Mouse (Mus musculus) hindbrain, embryonic 12.5 days (tissue): Measurements from ENCODE around the gene Heg1. TPM values are rescaled to one million over a fixed set of nuclear protein-coding genes. Genes with fewer than 3 reads are reported as not detected.

Experiments used
- ATAC-seq: fragments of 200-750 bp; cut with Nextera tagmentation; 2 replicates; pipeline ENCODE4 v1.8.0; 2017; ENCODE audit warnings: moderate TSS enrichment; ENCODE audit not compliant: low FRiP score
- H3K27ac ChIP-seq: fragments of 300-500 bp; sonication (generic); 2 replicates; pipeline ENCODE4 v1.5.1; 2016; ENCODE audit warnings: mild to moderate bottlenecking
- H3K27me3 ChIP-seq: fragments of 300-500 bp; sonication (generic); 2 replicates; pipeline ENCODE4 v1.6.1; 2016; ENCODE audit warnings: mild to moderate bottlenecking
- H3K36me3 ChIP-seq: fragments of 300-500 bp; sonication (generic); 2 replicates; pipeline ENCODE4 v1.6.1; 2016; ENCODE audit warnings: mild to moderate bottlenecking
- H3K4me1 ChIP-seq: fragments of 300-500 bp; sonication (generic); 2 replicates; pipeline ENCODE4 v1.6.1; 2016
- H3K4me2 ChIP-seq: fragments of 300-500 bp; sonication (generic); replicated peaks from 2 replicates; pipeline ENCODE4 v1.6.1; 2016; ENCODE audit warnings: mild to moderate bottlenecking
- H3K4me3 ChIP-seq: fragments of 300-500 bp; sonication (generic); 2 replicates; pipeline ENCODE4 v1.5.1; 2016; ENCODE audit warnings: mild to moderate bottlenecking
- H3K9ac ChIP-seq: fragments of 300-500 bp; sonication (generic); 2 replicates; pipeline ENCODE4 v1.6.1; 2016; ENCODE audit warnings: mild to moderate bottlenecking, moderate library complexity
- H3K9me3 ChIP-seq: fragments of 300-500 bp; sonication (generic); replicated peaks from 2 replicates; pipeline ENCODE4 v1.6.1; 2016; ENCODE audit warnings: mild to moderate bottlenecking
- WGBS: fragments of 180-500 bp; shearing (Covaris S2); methylation state at CpG from one replicate; pipeline ENCODE4 v1.1.7; 2016; 5-methylcytosine and 5-hydroxymethylcytosine counted together
- polyA plus RNA-seq: library from polyadenylated mRNA; unstranded; fragments of >200 nt; fragmentation: Nextera tagmentation; extraction: Ambion mirVana; gene quantifications from 2 replicates; pipeline ENCODE4 v1.2.1, GENCODE M21; 2016

Heg1 gene
- polyA plus RNA-seq, 1 experiment from 2014 or later = 21.3 TPM

DNA sequence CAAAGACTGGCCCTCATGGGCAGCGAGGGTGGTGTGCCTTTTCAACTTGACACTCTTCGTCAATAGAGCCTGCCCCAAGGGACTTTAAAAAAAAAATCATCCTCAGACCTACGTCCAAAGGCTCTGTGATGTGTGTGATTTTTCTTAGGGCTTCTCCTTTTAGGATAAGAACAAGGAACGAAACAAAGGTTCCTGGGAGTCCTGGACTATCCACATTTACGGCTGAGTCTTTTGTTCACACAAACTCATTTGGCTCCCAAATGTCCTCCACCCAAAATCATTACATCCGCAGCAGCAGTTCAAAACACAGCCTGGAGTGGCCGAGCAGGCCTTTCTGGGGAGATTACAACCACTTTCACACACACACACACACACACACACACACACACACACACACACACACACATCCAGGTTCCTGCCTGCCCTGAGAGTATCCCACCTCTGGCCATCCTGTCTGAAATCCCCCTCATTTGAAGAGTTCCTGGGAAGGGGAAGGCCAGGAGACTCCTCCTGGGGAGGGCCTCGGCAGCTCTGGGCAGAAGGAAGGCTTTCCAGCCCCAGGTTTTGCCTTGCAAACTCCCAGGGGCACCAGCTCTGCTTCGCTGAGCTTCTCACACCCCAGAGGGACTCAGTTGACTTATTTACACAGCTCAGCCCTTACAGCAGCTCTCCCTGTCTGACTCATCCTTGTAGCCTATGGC lies 13.6 kb downstream of the Heg1 start:
- H3K9me3 ChIP-seq = no peaks in the 10 kb centered on the region
- H3K4me1 ChIP-seq = peaks cover 33% of the 10 kb centered on the region
- 42% methylated on average over 9 of the region's 9 CpGs for WGBS
- H3K27ac ChIP-seq = peak overlapping the region; percentile 62; the same call in 1 of the 2 replicates
- H3K27me3 ChIP-seq = no peaks in the 10 kb centered on the region
- H3K9ac ChIP-seq = no peak overlapping the region; the same call in 1 of the 2 replicates
- H3K36me3 ChIP-seq = no peaks in the 10 kb centered on the region
- H3K4me3 ChIP-seq = no peak overlapping the region
- no peak overlapping the region for H3K4me2 ChIP-seq
- ATAC-seq = no peak

DNA sequence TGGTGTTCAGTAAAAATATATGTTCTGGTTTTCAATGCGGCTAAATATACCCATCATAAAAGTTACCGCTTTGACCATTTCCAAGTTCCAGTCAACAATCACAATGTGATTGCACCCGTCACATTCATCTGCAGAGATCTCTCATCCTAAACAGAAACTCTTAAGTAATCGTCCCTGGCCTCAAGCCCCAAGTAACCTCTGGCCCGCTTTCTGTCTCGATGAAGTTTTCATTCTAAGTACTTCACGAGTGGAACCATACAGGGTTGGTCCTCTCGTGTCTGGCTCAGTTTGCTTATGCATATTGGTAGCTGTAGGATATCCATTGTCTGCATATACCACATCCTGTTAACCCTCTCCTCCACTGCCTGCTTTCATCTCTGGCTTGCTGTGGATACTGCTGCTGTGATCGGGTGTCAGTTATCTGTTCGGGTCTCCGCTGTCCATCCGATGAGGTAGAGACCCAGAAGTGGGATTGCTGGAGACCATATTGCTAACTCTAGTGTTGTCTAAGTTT lies 14.2 kb downstream of the Heg1 start:
- no peak for ATAC-seq
- 68% methylated on average over 12 of the region's 12 CpGs for WGBS

DNA sequence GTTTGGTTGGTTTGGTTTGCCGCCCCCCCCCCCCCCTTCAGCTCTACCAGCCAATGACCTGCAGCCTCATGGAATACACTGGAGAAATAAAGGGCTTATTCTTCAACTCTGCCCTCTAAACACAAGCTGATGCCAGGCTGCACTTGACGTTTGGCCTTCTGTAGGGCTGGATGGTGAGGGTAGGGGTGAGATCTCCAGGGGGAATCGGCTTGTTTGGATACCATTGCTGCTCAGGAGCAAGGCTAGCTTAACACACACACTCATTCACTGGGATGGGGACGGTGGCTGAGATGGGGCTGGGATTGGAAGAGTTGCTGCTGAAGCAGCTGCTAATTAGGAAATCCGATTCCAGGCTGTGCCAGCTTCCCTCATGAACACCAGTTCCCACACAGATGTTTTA lies 16.4 kb downstream of the Heg1 start:
- H3K27ac ChIP-seq = no peak overlapping the region
- H3K4me2 ChIP-seq = no peak overlapping the region
- no peak overlapping the region for H3K9ac ChIP-seq
- no peak overlapping the region for H3K4me3 ChIP-seq
- no peaks in the 10 kb centered on the region for H3K9me3 ChIP-seq
- no peaks in the 10 kb centered on the region for H3K27me3 ChIP-seq
- 67% methylated on average over 5 of the region's 5 CpGs for WGBS
- no peak for ATAC-seq
- no peaks in the 10 kb centered on the region for H3K36me3 ChIP-seq
- peaks cover 47% of the 10 kb centered on the region for H3K4me1 ChIP-seq

More for the DNA sequence above, 14.2 kb downstream of the Heg1 start:
- Histone ChIP-seq H3K4me1 (peaks cover 35% of the 10 kb centered on the region), H3K9me3 (no peaks in the 10 kb centered on the region), H3K27me3 (no peaks in the 10 kb centered on the region), H3K27ac (0 out of 2 replicates have a peak overlapping the region, but pooled peaks have one; percentile 62), H3K36me3 (no peaks in the 10 kb centered on the region), H3K9ac (no peak overlapping the region), H3K4me3 (no peak overlapping the region), H3K4me2 (no peak overlapping the region)

DNA sequence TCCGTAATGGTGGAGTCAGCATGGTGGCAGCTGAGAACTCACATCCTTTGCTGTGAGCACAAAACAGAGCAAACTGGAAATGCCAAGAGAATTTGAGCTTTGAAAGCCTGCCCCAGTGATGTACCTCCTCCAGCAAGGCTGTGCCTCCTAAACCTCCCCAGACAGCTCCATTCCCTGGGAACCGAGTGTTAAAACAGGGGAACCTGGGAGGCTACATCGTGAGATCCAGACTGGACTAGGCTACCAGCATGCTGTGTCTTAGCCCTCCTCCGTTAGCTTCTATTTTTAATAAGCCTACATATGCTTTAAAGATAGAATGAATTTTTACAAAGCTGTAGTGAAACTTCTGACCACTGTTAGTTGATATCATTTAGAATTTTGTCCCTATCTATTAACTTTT lies 17.7 kb downstream of the Heg1 start:
- WGBS = 90% methylated on average over 4 of the region's 4 CpGs

DNA sequence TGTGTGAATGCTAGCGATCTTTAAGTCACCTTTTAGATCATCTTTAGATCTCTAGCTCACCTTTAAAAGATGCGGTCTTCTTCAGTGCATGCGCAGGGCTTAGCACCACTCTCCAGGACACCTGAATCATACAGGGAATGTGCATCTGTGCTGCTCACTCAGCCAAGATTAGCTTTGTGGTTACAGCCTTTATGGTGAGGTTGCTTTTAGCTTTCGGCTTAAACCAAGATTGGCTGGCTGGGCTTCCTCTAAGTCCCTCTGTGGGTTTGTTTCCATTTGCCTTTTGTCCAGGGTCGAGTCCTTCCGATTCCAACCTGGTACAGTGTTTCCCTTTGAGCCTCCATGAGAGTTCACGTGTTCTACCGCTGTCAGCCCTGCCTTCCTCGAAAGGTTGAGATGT lies 20.1 kb downstream of the Heg1 start:
- H3K36me3 ChIP-seq = no peaks in the 10 kb centered on the region
- no peak overlapping the region for H3K4me3 ChIP-seq
- ATAC-seq = no peak
- peaks cover 23% of the 10 kb centered on the region for H3K4me1 ChIP-seq
- H3K27ac ChIP-seq = no peak overlapping the region
- H3K4me2 ChIP-seq = no peak overlapping the region
- H3K27me3 ChIP-seq = no peaks in the 10 kb centered on the region
- H3K9me3 ChIP-seq = no peaks in the 10 kb centered on the region
- WGBS = 83% methylated on average over 9 of the region's 9 CpGs
- H3K9ac ChIP-seq = no peak overlapping the region

More for the DNA sequence above, 17.7 kb downstream of the Heg1 start:
- H3K4me2 ChIP-seq = no peak overlapping the region
- H3K4me1 ChIP-seq = peaks cover 41% of the 10 kb centered on the region
- no peak for ATAC-seq
- H3K36me3 ChIP-seq = no peaks in the 10 kb centered on the region
- no peak overlapping the region for H3K27ac ChIP-seq
- H3K27me3 ChIP-seq = no peaks in the 10 kb centered on the region
- H3K4me3 ChIP-seq = no peak overlapping the region
- H3K9me3 ChIP-seq = no peaks in the 10 kb centered on the region
- H3K9ac ChIP-seq = no peak overlapping the region

DNA sequence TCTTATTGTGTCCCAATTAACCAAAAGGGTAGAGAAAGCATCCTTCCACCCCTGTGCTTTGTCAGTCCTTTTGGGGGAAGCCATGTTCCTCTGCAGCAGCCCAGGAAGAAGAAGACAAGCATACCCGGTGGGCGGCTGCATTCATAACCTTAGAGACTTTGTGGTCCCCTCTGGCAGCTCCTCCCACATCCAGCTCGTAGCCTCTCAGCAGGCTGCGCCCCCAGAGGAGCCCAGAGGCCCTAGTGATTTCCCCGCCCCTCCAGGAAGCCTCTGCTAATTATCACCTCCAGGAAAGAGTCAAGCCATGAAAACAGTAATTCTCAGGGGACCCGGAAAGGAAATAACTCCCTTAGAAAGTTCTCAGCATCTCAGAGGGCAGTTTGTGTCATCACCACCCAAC lies 21.1 kb downstream of the Heg1 start:
- Histone ChIP-seq H3K27ac (no peak overlapping the region), H3K27me3 (no peaks in the 10 kb centered on the region), H3K9me3 (no peaks in the 10 kb centered on the region), H3K4me1 (peaks cover 23% of the 10 kb centered on the region), H3K9ac (no peak overlapping the region), H3K4me2 (no peak overlapping the region), H3K36me3 (no peaks in the 10 kb centered on the region), H3K4me3 (no peak overlapping the region)
- ATAC-seq = no peak
- 24% methylated on average over 6 of the region's 6 CpGs for WGBS

DNA sequence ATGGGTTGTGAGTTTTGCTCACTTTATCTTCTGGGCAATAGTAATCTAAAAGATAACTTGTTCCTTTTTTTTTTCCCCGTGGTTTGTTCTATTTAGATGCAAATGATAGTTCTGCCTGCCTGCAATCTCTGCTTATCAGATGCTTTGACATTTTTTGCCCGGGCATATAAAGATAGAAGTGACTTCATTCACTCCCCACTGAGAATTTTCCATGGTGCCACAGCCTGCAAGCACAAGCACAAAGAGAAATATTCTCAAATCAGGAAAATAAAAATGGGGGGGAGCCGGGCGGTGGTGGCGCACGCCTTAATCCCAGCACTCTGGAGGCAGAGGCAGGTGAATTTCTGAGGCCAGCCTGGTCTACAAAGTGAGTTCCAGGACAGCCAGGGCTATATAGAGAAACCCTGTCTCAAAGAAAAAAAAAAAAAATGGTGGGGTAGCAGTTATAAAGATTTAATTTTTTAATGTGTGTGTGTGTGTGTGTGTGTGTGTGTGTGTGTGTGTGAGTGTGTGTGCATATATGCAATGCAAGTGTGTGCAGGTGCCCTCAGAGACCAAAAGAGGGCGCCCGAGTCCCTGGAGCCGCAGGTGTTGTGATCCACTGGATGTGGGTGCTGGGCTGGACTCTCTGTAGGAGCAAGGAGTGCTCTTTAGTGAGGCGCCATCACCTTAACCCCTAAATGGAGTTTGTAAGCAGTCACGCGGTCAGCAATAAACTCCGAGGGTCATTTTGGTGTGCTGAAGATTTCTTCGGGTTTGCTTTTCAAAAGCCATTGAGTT lies 22.1 kb downstream of the Heg1 start:
- H3K27ac ChIP-seq = no peak overlapping the region
- no peak overlapping the region for H3K9ac ChIP-seq
- H3K4me3 ChIP-seq = no peak overlapping the region
- ATAC-seq = no peak
- H3K4me1 ChIP-seq = peaks cover 16% of the 10 kb centered on the region
- no peaks in the 10 kb centered on the region for H3K27me3 ChIP-seq
- WGBS = 93% methylated on average over 14 of the region's 14 CpGs
- no peaks in the 10 kb centered on the region for H3K36me3 ChIP-seq
- H3K9me3 ChIP-seq = no peaks in the 10 kb centered on the region
- no peak overlapping the region for H3K4me2 ChIP-seq

DNA sequence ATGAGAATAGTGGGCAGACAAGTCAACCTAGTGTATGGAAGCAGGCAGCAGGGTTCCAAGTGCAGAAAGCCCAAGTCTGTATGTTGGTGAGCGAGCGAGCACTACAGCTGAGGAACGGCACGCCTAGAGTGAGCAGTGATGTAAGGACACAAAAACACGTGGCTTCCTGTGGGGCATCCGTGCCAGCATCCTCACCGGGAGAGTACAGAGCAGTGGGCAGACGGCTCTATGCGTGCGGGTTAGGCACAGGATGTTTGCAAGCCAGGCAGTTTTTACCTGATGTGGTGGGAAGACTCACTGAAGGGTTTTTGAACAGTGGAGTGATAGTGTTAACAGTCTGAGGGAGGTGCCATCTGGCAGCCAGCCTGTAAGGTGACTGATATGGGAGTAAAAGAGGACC lies 23.9 kb downstream of the Heg1 start:
- peaks cover 15% of the 10 kb centered on the region for H3K4me1 ChIP-seq
- no peak for ATAC-seq
- no peak overlapping the region for H3K9ac ChIP-seq
- WGBS = 93% methylated on average over 10 of the region's 10 CpGs
- no peak overlapping the region for H3K4me3 ChIP-seq
- H3K27me3 ChIP-seq = no peaks in the 10 kb centered on the region
- H3K9me3 ChIP-seq = no peaks in the 10 kb centered on the region
- H3K27ac ChIP-seq = no peak overlapping the region
- no peak overlapping the region for H3K4me2 ChIP-seq
- H3K36me3 ChIP-seq = peaks cover 4% of the 10 kb centered on the region; the same call in 1 of the 2 replicates

DNA sequence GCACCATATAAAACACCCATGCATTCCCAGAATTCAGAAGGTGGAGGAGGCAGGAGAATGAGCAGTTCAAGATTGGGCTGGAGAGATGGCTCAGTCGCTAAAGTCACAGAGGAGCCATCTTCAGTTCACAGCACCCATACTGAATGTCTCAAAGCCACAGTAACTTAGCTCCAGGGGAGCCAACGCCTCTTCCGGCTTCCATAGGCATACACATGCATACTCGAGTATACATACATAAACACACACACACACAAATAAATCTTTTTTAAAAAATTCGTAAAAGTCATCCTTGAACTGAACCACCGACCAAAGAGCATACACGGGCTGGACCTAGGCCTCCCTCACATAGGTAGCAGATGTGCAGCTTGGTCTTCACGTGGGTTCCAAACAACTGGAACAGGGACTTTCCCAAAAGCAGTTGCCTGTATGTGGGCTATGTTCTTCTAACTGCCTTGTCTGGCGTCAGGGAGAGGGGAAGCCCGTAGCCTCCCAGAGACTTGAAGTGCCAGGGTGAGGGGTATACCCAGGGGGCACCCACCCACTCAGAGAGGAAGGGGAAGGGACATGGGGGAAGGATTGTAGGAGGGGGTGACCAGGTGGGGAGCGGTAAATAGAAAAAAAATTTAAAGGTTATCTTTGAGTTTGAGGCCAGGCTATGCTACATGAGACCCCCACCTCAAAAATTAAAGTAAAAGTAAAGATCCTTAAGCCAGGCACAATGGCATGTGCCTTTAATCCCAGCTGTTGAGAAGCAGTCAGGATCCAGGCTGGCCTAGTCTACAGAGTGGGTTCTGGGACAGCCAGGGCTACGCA lies 24.6 kb downstream of the Heg1 start:
- Histone ChIP-seq H3K4me3 (no peak overlapping the region), H3K36me3 (peaks cover 4% of the 10 kb centered on the region; the same call in 1 of the 2 replicates), H3K27ac (no peak overlapping the region), H3K9ac (no peak overlapping the region), H3K4me1 (peaks cover 12% of the 10 kb centered on the region), H3K27me3 (no peaks in the 10 kb centered on the region), H3K4me2 (no peak overlapping the region), H3K9me3 (no peaks in the 10 kb centered on the region)
- ATAC-seq = no peak
- WGBS = 92% methylated on average over 12 of the region's 12 CpGs

DNA sequence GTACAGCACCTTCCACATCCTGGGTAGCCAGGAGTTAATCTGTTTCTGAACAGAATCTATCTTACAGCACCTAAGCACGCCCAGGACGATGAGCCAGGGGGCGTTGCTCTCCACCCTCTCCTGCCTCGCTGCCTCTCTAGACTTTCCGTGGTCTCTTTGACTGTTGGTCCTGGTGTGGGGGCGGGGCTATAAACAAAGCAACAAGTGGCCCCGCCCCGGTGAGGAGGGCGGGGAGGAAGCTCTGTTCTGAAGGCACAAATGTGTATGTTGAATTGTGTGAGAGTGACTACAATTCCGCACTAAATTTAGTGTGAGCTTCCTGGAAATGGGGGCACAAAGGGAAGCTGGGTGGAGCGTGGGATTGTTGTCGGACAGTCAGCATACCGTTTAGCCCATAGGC lies 30.1 kb downstream of the Heg1 start:
- Histone ChIP-seq H3K9ac (no peak overlapping the region), H3K36me3 (peaks cover 4% of the 10 kb centered on the region; the same call in 1 of the 2 replicates), H3K27ac (no peak overlapping the region), H3K4me2 (peak overlapping the region; percentile 29; the same call in 1 of the 2 replicates), H3K27me3 (no peaks in the 10 kb centered on the region), H3K4me3 (no peak overlapping the region), H3K4me1 (peaks cover 7% of the 10 kb centered on the region; the same call in 1 of the 2 replicates), H3K9me3 (no peaks in the 10 kb centered on the region)
- no peak for ATAC-seq
- WGBS = 14% methylated on average over 13 of the region's 13 CpGs

DNA sequence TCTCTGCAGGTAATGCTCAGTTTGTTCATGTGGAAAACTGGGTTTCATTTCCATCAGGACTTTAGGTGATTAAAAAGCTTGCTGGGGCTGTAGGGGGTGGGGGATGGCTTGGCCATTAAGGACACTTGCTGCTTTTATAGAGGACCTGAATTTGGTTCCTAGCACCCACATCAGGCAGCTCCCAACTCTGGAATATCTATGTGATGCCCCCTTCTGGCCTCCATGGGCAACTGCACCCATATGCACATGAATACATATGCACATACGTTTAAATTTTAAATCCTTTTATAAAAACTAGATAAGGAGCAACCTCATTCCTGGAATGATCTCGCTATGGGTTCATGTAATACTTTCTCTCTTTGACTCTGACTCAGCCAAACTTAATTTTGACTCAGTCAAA lies 39.1 kb downstream of the Heg1 start:
- ATAC-seq = no peak
- Histone ChIP-seq H3K4me1 (peaks cover 7% of the 10 kb centered on the region), H3K9me3 (no peaks in the 10 kb centered on the region; the same call in 1 of the 2 replicates), H3K9ac (no peak overlapping the region), H3K27ac (no peak overlapping the region), H3K4me2 (no peak overlapping the region), H3K36me3 (peaks cover 53% of the 10 kb centered on the region), H3K27me3 (no peaks in the 10 kb centered on the region), H3K4me3 (no peak overlapping the region)
- whole genome bisulfite sequencing = 99% methylated on average over 2 of the region's 2 CpGs

DNA sequence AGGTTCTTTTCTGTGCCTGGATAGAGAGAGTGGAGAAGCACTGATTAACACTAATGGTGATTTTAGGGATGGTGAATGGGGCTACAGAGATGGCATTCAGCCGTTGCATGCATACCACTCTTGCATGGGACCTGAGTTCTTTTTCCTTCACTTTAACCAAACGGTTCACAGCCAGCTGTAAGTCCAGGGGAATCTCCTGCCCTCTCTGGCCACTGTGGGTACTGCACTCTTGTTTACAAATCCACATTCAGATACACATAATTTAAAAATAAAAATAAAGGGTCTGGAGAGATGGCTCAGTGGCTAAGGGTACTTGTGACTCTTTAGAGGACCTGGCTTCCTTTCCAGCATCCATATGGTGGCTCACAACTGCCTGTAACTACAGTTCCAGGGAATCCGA lies 39.8 kb downstream of the Heg1 start:
- H3K27me3 ChIP-seq = no peaks in the 10 kb centered on the region
- no peak overlapping the region for H3K9ac ChIP-seq
- no peaks in the 10 kb centered on the region; the same call in 1 of the 2 replicates for H3K9me3 ChIP-seq
- peaks cover 9% of the 10 kb centered on the region for H3K4me1 ChIP-seq
- WGBS = 98% methylated on average over 3 of the region's 3 CpGs
- peaks cover 53% of the 10 kb centered on the region for H3K36me3 ChIP-seq
- no peak overlapping the region for H3K4me3 ChIP-seq
- H3K27ac ChIP-seq = no peak overlapping the region
- ATAC-seq = no peak
- no peak overlapping the region for H3K4me2 ChIP-seq
